20 mouse cellular contexts compared by ENCODE assay signal in the genomic region with DNA sequence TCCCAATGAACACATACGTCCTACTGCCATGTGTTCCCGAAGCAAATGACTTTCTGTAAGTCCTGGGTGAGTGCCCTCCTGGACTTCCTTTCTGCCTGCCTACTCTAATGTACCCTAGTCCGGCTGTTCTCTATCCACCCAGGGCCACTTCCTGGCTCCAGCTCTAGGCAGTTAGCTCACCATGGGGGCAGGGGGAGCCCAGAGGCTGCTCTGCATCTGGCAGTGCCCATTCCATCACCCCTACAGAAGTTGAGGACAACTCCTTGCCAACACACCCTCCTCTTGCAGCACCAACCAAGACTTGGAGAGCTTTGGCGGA. TPM values are rescaled to one million over a fixed set of nuclear protein-coding genes. Genes with fewer than 3 reads are reported as not detected.
DNase-seq lines count a peak whose midpoint lies in the region; ATAC-seq and TF ChIP-seq lines count a peak whose summit lies in the region.
"Had no signal": no experiment of that assay in that cellular context is flagged by ENCODE, and none has a peak within 500 bp of the region (broad histone marks: within the 10 kb centered on the region; RNA-seq: fewer than 3 reads in every experiment).

No protein-coding gene starts in this region.

- H3K4me2 ChIP-seq in kidney, embryonic 15.5 days, result no peak overlapping the region
- H3K4me2 ChIP-seq in intestine, embryonic 15.5 days (replicated peaks), result no peak overlapping the region
- H3K4me2 ChIP-seq in hindbrain, postnatal 0 days (ENCODE audit: low read depth, low read length), result no peak overlapping the region
- H3K4me2 ChIP-seq: embryonic facial prominence, embryonic 15.5 days; heart, embryonic 11.5 days; hindbrain, embryonic 15.5 days; limb, embryonic 12.5 days; neural tube, embryonic 13.5 days had no signal

- 66% methylated on average over 4 of the region's 4 CpGs for WGBS in kidney, embryonic 15.5 days
- 60% methylated on average over 4 of the region's 4 CpGs for WGBS in intestine, embryonic 15.5 days
- 76% methylated on average over 4 of the region's 4 CpGs for WGBS in hindbrain, postnatal 0 days

- H3K9ac ChIP-seq in kidney, embryonic 15.5 days, result no peak overlapping the region
- no peak overlapping the region for H3K9ac ChIP-seq in intestine, embryonic 15.5 days
- H3K9ac ChIP-seq in hindbrain, postnatal 0 days (replicated peaks; ENCODE audit: low read length), result no peak overlapping the region
- H3K9ac ChIP-seq: embryonic facial prominence, embryonic 15.5 days; hindbrain, embryonic 15.5 days; limb, embryonic 12.5 days; neural tube, embryonic 13.5 days had no signal

- no peaks in the 10 kb centered on the region for H3K36me3 ChIP-seq in kidney, embryonic 15.5 days
- no peaks in the 10 kb centered on the region for H3K36me3 ChIP-seq in G1E (replicated peaks)
- no peaks in the 10 kb centered on the region for H3K36me3 ChIP-seq in intestine, embryonic 15.5 days
- H3K36me3 ChIP-seq in hindbrain, postnatal 0 days (ENCODE audit: insufficient read depth, low read length), result no peaks in the 10 kb centered on the region
- H3K36me3 ChIP-seq: embryonic facial prominence, embryonic 15.5 days; hindbrain, embryonic 15.5 days; limb, embryonic 12.5 days; neural tube, embryonic 13.5 days had no signal

- no peak for TF ChIP-seq CTCF in G1E (IDR thresholded peaks at IDR 0.05; ENCODE audit: low read depth, low read length)
- no peak for TF ChIP-seq CTCF in hindbrain, postnatal 0 days (IDR thresholded peaks at IDR 0.05; ENCODE audit: low read depth)

- no peaks in the 10 kb centered on the region for H3K27me3 ChIP-seq in kidney, embryonic 15.5 days
- H3K27me3 ChIP-seq in G1E (ENCODE audit: insufficient read depth, low read length), result peaks cover 9% of the 10 kb centered on the region; the same call in 1 of the 2 replicates
- no peaks in the 10 kb centered on the region for H3K27me3 ChIP-seq in intestine, embryonic 15.5 days (replicated peaks)
- no peaks in the 10 kb centered on the region for H3K27me3 ChIP-seq in hindbrain, postnatal 0 days (ENCODE audit: insufficient read depth, low read length)
- H3K27me3 ChIP-seq: CH12.LX; embryonic facial prominence, embryonic 15.5 days; hindbrain, embryonic 15.5 days; limb, embryonic 12.5 days; neural tube, embryonic 13.5 days had no signal

- H3K27ac ChIP-seq in kidney, embryonic 15.5 days, result no peak overlapping the region
- peak overlapping the region; percentile 13; the same call in 1 of the 2 replicates for H3K27ac ChIP-seq in intestine, embryonic 15.5 days
- no peak overlapping the region for H3K27ac ChIP-seq in hindbrain, postnatal 0 days
- H3K27ac ChIP-seq: embryonic facial prominence, embryonic 15.5 days; hindbrain, embryonic 15.5 days; limb, embryonic 12.5 days; neural tube, embryonic 13.5 days had no signal

- no peak overlapping the region for H3K4me3 ChIP-seq in kidney, embryonic 15.5 days (replicated peaks)
- H3K4me3 ChIP-seq in G1E (ENCODE audit: low read depth, low read length), result peak overlapping the region; percentile 16; the same call in 1 of the 2 replicates
- no peak overlapping the region for H3K4me3 ChIP-seq in intestine, embryonic 15.5 days (replicated peaks)
- H3K4me3 ChIP-seq in hindbrain, postnatal 0 days (ENCODE audit: low read length), result no peak overlapping the region
- H3K4me3 ChIP-seq: embryonic facial prominence, embryonic 15.5 days; hindbrain, embryonic 15.5 days; limb, embryonic 12.5 days; neural tube, embryonic 13.5 days had no signal

- 0 out of 2 replicates have a peak, but pooled peaks cover 4% of the 10 kb centered on the region for H3K4me1 ChIP-seq in kidney, embryonic 15.5 days
- peaks cover 40% of the 10 kb centered on the region for H3K4me1 ChIP-seq in G1E (ENCODE audit: insufficient read depth, low read depth, low read length)
- peaks cover 14% of the 10 kb centered on the region; the same call in 1 of the 2 replicates for H3K4me1 ChIP-seq in intestine, embryonic 15.5 days (replicated peaks)
- no peaks in the 10 kb centered on the region for H3K4me1 ChIP-seq in hindbrain, postnatal 0 days (ENCODE audit: insufficient read depth, low read length)
- H3K4me1 ChIP-seq: embryonic facial prominence, embryonic 15.5 days; hindbrain, embryonic 15.5 days; limb, embryonic 12.5 days; neural tube, embryonic 13.5 days had no signal

- no peaks in the 10 kb centered on the region for H3K9me3 ChIP-seq in kidney, embryonic 15.5 days (replicated peaks)
- no peaks in the 10 kb centered on the region for H3K9me3 ChIP-seq in G1E (replicated peaks)
- no peaks in the 10 kb centered on the region for H3K9me3 ChIP-seq in intestine, embryonic 15.5 days
- H3K9me3 ChIP-seq in hindbrain, postnatal 0 days (ENCODE audit: low read length), result no peaks in the 10 kb centered on the region
- H3K9me3 ChIP-seq: embryonic facial prominence, embryonic 15.5 days; hindbrain, embryonic 15.5 days; limb, embryonic 12.5 days; neural tube, embryonic 13.5 days had no signal

- no peak for DNase-seq in kidney, adult 18-20 months
- peak; percentile 47 for DNase-seq in G1E (ENCODE audit: low spot score)
- DNase-seq in frontal cortex, postnatal 14 days (ENCODE audit: low spot score in 2 of 2), result no peak
- DNase-seq in hindbrain, postnatal 0 days (ENCODE audit: low spot score), result no peak
- no peak for DNase-seq in urinary bladder, postnatal 10 days (ENCODE audit: low spot score)
- DNase-seq: cerebellum, adult 9-10 months; embryo, embryonic 11 days; gastrocnemius, postnatal 25 days; lung, postnatal 10 days; right cerebral cortex, postnatal 25 days; thymus, postnatal 4 days had no signal

- 0 out of 2 replicates have a peak, but pooled peaks have one; percentile 36 for ATAC-seq in kidney, embryonic 15.5 days (replicated peaks; ENCODE audit: low FRiP score)
- ATAC-seq in G1E (ENCODE audit: extremely low read depth, insufficient number of reproducible peaks, low FRiP score, poor library complexity, severe bottlenecking), result no peak; the same call in 1 of the 2 replicates
- ATAC-seq in intestine, embryonic 15.5 days, result peak; percentile 52
- ATAC-seq in megakaryocyte, adult 5-6 weeks (ENCODE audit: poor library complexity, severe bottlenecking), result 0 out of 2 replicates have a peak, but pooled peaks have one; percentile 20
- no peak for ATAC-seq in hindbrain, postnatal 0 days

RNA-seq across cellular contexts. Expression of a gene that starts 33.5 kb away (rescaled TPM):
- polyA plus RNA-seq in kidney, embryonic 15.5 days (2015; fragmentation: Nextera tagmentation; extraction: Ambion mirVana), result 7.5 and 7.8 TPM in 2 replicates
- not detected in 2 replicates for total RNA-seq in G1E (2014; fragmentation: Nextera tagmentation)
- total RNA-seq in G1E (2017), result 0.12 and 0.16 TPM in 2 replicates
- 0.02 TPM in 1 of 2 replicates, not detected in the other for polyA plus RNA-seq in G1E (2012)
- 6.6 and 7.2 TPM in 2 replicates for polyA plus RNA-seq in intestine, embryonic 15.5 days (2015; fragmentation: Nextera tagmentation; extraction: Ambion mirVana)
- 0.27 and 0.36 TPM in 2 replicates for total RNA-seq in megakaryocyte, adult 5-6 weeks (2015)
- not detected in 2 replicates for total RNA-seq in megakaryocyte, adult 5-6 weeks (2017)
- total RNA-seq in hindbrain, postnatal 0 days (2014; rRNA removed), result 12.6 and 14.1 TPM in 2 replicates
- polyA plus RNA-seq in hindbrain, postnatal 0 days (2015; fragmentation: Nextera tagmentation; extraction: Ambion mirVana), result 8.7 and 9.2 TPM in 2 replicates
- total RNA-seq: gastrocnemius, postnatal 25 days had no signal

Comparison
In these comparisons a context has a peak if more than half of its experiments do, and no peak if none do; other contexts are left out.
1. ATAC-seq: peak in kidney, embryonic 15.5 days (single experiment), intestine, embryonic 15.5 days (single experiment) and megakaryocyte, adult 5-6 weeks (single experiment); none in G1E (single experiment) and hindbrain, postnatal 0 days (single experiment).